Mouse (Mus musculus) stomach, embryonic 16.5 days (tissue): ENCODE measurements at regions not wholly inside any gene's neighbourhood (a gene's known extent, or its start where the extent isn't known, plus 50 kb on each side); places are given as distances from the start of the nearest gene placed in this dataset.
A peak's percentile ranks its signal among the peaks of the same experiment; 100 is the strongest.

Experiments
- ATAC-seq: fragments of 200-750 bp; cut with Nextera tagmentation; 2 replicates; pipeline ENCODE4 v1.8.0; 2017; ENCODE audit warnings: moderate number of reproducible peaks, moderate TSS enrichment; ENCODE audit not compliant: insufficient read depth, low FRiP score
- H3K27ac ChIP-seq: fragments of 300-500 bp; sonication (generic); 2 replicates; pipeline ENCODE4 v1.5.1; 2014; ENCODE audit warnings: low read length
- H3K27me3 ChIP-seq: fragments of 300-500 bp; sonication (generic); 2 replicates; pipeline ENCODE4 v1.6.1; 2014; ENCODE audit warnings: low read length, control low read depth, mixed read lengths; ENCODE audit not compliant: control insufficient read depth, insufficient read depth
- H3K36me3 ChIP-seq: fragments of 300-500 bp; sonication (generic); 2 replicates; pipeline ENCODE4 v1.6.1; 2014; ENCODE audit warnings: low read length; ENCODE audit not compliant: control insufficient read depth, insufficient read depth
- H3K4me1 ChIP-seq: fragments of 300-500 bp; sonication (generic); 2 replicates; pipeline ENCODE4 v1.6.1; 2014; ENCODE audit warnings: low read length, control low read depth, mixed read lengths; ENCODE audit not compliant: control insufficient read depth, insufficient read depth
- H3K4me2 ChIP-seq: fragments of 300-500 bp; sonication (generic); 2 replicates; pipeline ENCODE4 v1.6.1; 2014; ENCODE audit warnings: low read depth, low read length, mixed read lengths
- H3K4me3 ChIP-seq: fragments of 300-500 bp; sonication (generic); replicated peaks from 2 replicates; pipeline ENCODE4 v1.5.1; 2014; ENCODE audit warnings: mild to moderate bottlenecking, low read length
- H3K9ac ChIP-seq: fragments of 300-500 bp; sonication (generic); 2 replicates; pipeline ENCODE4 v1.6.1; 2014; ENCODE audit warnings: low read length
- H3K9me3 ChIP-seq: fragments of 300-500 bp; sonication (generic); replicated peaks from 2 replicates; pipeline ENCODE4 v1.6.1; 2016; ENCODE audit warnings: low read length, control low read depth; ENCODE audit not compliant: control insufficient read depth
- WGBS: fragments of 180-500 bp; shearing (Covaris S2); extraction: QIAGEN DNeasy Blood & Tissue Kit; methylation state at CpG from one replicate; pipeline ENCODE4 v1.1.7; 2014; 5-methylcytosine and 5-hydroxymethylcytosine counted together

- Histone ChIP-seq H3K4me1 (no peaks in the 10 kb centered on the region), H3K4me2 (no peak overlapping the region), H3K27me3 (no peaks in the 10 kb centered on the region), H3K27ac (no peak overlapping the region), H3K36me3 (no peaks in the 10 kb centered on the region), H3K4me3 (no peak overlapping the region), H3K9ac (no peak overlapping the region), H3K9me3 (no peaks in the 10 kb centered on the region)
- no peak for ATAC-seq
- WGBS, result 66% methylated on average over 4 of the region's 4 CpGs
These were observed 156.6 kb downstream of the Gm21897 start for GRCm38 (mm10) chr16:15473875-15474274.

DNA sequence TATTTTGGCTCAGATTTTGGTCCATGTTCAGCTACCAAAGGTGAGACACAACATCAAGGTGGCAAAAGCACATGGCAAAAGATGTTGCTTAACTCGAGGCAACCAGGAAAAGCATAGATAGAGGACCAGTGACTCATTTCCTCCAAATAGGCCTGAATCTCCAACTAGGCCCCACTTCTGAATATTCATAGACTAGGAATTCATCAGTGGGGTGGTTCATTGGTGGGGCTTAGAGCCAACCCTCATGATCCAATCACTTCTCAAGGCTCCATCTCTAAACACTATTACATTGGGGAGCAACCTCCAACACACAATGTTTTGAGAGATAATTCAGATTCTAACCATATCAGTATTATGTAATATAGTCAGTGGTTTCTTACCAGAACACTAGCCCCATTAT lies 161.6 kb downstream of the Gm21897 start:
- Histone ChIP-seq H3K4me2 (no peak overlapping the region), H3K9ac (no peak overlapping the region), H3K4me1 (no peaks in the 10 kb centered on the region), H3K27ac (no peak overlapping the region), H3K36me3 (no peaks in the 10 kb centered on the region), H3K4me3 (no peak overlapping the region), H3K27me3 (no peaks in the 10 kb centered on the region), H3K9me3 (no peaks in the 10 kb centered on the region)
- ATAC-seq, result no peak
- WGBS, result 73% methylated on average over 1 of the region's 1 CpGs

DNA sequence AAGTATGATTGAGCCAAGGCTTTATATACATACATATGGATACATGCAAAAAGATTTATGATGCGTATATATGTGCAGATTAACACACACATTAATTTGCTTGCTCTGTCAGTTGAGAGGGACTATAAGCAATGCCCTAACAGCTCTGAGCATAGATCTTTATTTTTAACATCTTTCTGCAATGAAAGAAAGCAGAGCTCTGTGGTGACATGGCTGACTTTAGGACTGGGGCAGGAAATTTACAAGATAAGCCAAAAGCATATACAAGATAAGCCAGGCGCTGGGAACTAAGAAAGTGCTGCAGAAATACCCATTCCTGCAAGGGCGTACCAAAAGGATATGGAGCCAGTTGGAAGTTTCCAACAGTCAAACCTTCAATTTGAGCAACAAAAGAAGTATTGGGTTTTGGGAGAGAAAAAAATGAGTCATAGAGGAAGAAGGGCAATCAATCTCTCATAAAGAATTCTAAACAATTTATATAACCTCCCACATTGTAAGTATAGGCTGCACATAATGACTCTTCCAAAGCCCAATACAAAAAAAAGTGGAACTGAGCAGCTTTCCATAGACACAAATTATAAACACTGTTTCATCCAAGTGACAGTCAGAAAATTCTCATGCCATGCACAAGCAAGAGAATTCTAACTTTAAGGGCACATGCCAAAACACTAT lies 174.2 kb downstream of the Gm21897 start:
- Histone ChIP-seq H3K9me3 (no peaks in the 10 kb centered on the region), H3K4me3 (no peak overlapping the region), H3K9ac (no peak overlapping the region), H3K36me3 (no peaks in the 10 kb centered on the region), H3K27ac (peak overlapping the region; percentile 73), H3K4me1 (no peaks in the 10 kb centered on the region), H3K4me2 (no peak overlapping the region), H3K27me3 (no peaks in the 10 kb centered on the region)
- 39% methylated on average over 3 of the region's 3 CpGs for WGBS
- ATAC-seq, result peak; percentile 77

DNA sequence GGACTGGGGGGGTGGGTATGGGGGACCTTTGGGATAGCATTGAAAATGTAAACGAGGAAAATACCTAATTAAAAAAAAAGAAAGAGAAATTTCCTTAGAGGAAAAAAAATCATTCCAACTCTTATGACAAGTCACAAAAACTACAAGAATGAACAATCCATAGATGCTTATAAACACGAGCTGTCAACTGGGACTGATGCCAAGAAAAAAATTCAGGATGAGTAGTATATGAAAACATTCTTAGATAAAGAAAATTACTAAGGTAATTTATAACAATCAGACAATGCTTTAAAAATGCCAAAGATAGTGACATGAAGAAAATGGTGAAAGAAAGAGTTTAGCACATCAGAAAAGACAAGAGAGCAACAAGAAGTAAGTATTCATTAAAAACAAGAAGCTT lies 176.0 kb downstream of the Gm21897 start:
- H3K9me3 ChIP-seq, result no peaks in the 10 kb centered on the region
- H3K27me3 ChIP-seq, result no peaks in the 10 kb centered on the region
- no peaks in the 10 kb centered on the region for H3K36me3 ChIP-seq
- no peak overlapping the region for H3K4me2 ChIP-seq
- H3K9ac ChIP-seq, result no peak overlapping the region
- no peak overlapping the region for H3K27ac ChIP-seq
- 48% methylated on average over 2 of the region's 2 CpGs for WGBS
- no peak overlapping the region for H3K4me3 ChIP-seq
- H3K4me1 ChIP-seq, result no peaks in the 10 kb centered on the region
- ATAC-seq, result no peak
